Mouse (Mus musculus): ENCODE data around the gene Stom. TPM values are rescaled to one million over a fixed set of nuclear protein-coding genes. Genes with fewer than 3 reads are reported as not detected.

Gene Stom
- polyA plus RNA-seq, 1 experiment from 2014 or later, result 8.0 TPM

DNA sequence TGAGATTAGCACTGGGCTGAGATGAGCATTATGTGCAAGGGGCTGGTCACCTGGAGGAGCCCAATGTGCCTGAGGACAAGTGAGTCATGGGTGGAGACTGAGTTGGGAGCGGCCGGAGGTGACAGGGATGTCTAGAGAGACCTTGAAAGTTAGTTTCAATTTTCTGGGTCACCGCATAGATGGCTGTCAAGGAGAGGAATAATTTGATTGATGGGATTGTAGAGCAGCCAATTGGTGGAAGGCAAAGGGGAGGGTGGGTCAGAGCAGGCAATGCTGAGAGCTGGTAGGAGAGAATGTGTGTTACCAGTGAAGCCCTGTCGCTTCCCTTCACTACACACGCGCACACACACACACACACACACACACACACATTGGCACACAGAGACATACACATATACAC, 67.6 kb downstream of the Stom start:
- no peak overlapping the region for H3K27ac ChIP-seq
- no peak overlapping the region for H3K4me2 ChIP-seq
- no peak overlapping the region for H3K9ac ChIP-seq
- 91% methylated on average over 6 of the region's 6 CpGs for WGBS
- no peaks in the 10 kb centered on the region for H3K9me3 ChIP-seq (replicated peaks)
- H3K36me3 ChIP-seq (ENCODE audit: poor library complexity, severe bottlenecking), result no peaks in the 10 kb centered on the region
- H3K27me3 ChIP-seq, result no peaks in the 10 kb centered on the region
- no peak for ATAC-seq
- H3K4me3 ChIP-seq, result no peak overlapping the region
- H3K4me1 ChIP-seq, result peaks cover 5% of the 10 kb centered on the region; the same call in 1 of the 2 replicates

DNA sequence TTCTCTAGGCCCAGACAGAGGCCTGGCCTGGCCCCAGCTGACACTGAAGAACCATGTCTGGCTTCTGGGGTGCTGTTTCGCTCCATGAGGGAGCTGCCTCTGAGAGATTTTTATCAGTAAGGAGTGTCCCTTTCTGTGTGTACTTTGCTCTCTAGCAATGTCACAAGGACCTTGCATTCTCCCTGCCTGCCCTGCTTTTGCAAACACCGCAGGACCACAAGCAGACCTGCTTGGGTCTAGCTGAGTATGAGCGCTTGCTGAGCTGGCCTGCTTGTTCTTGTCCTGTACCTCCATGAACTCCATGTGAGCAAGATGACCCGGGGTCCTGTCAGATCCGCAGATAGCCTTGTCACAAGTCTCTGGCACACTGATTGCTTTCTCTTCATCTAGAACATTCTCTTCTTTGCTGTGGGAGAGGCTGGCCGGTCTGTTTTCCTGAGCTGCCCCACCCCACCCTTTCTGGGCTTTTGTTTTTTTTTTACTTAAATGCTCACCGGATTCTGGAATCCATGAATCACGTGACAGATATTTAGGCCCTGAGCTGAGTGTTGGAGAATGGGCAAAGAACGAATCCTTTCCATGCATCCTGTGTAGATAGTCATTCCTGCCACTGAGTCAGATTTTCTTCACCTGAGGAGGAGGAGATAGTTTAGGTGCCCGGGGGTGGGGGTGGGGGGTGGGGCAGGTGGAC, 68.8 kb downstream of the Stom start:
- H3K27me3 ChIP-seq, result no peaks in the 10 kb centered on the region
- ATAC-seq, result no peak
- no peaks in the 10 kb centered on the region for H3K36me3 ChIP-seq (ENCODE audit: poor library complexity, severe bottlenecking)
- WGBS, result 84% methylated on average over 10 of the region's 10 CpGs
- no peak overlapping the region for H3K4me2 ChIP-seq
- H3K4me3 ChIP-seq, result no peak overlapping the region
- H3K9ac ChIP-seq, result no peak overlapping the region
- peaks cover 5% of the 10 kb centered on the region; the same call in 1 of the 2 replicates for H3K4me1 ChIP-seq
- H3K9me3 ChIP-seq (replicated peaks), result no peaks in the 10 kb centered on the region
- H3K27ac ChIP-seq, result no peak overlapping the region

DNA sequence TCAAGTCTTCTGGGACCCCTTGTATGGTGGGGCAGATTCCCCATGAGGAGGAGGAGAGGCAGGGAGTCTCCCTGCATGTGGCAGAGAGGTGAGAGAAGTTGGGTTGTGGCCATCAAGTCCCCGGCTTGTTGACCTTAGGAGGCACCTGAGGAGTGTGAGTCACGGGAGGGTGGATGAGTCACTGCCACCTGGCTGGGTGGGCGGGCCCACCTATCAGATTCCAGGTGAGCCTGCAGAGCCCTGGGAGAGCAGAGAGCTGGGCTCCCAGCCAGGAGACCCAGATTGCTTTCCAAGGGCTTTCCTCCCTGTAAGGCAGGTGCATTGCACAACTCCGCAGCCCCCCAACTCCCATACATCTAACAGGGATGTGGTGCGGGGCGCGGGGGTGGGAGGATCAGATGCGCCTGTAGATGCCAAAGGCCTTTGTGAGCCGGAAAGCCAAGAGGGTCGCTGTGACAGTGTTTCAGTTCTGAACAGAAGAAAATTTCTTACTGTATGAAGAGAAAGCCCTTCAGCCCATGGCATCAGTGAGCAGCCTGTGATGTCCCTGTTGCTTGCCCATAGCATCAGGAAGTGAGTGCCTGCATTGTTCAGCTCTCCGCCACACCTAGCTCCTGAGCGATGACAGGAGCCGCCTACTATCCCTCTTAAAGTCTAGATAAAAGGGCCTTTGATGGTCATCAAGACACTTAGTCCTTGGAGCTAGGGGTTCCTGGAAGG, 69.5 kb downstream of the Stom start:
- ATAC-seq, result no peak
- 87% methylated on average over 13 of the region's 13 CpGs for WGBS
- H3K27ac ChIP-seq, result no peak overlapping the region

DNA sequence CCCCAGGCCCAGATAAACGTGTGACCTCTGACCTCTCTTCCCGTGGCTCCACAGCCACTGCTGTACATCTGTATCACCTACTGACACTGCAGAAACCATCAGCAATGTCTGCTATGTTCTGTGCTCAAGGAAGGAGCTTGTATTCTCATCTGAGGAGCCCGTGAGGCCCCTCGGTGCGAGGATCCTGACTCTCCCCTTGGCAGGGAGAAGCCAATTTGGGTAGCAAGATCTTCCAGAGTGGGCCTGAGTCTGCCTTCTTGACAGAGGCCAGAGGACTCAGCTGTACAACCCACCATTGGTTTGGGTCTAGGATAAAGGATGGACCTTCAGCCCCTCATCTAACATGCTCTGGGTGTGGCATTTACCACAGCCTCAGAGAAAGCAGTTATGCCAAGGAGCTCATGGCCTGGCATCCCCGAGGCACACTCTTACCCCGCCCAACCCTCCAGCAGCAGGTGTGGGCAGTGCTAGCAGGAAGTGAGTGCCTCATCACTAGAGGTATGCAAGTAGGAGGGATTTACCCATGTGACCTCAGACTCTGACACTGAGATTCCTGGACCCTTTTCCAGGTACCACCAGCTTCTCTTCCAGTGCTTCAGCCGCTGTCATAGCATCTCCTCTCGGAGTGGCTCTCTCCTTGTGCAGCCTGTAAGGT, 70.4 kb downstream of the Stom start:
- Histone ChIP-seq H3K4me3 (no peak overlapping the region), H3K9ac (no peak overlapping the region), H3K27ac (no peak overlapping the region), H3K4me1 (peaks cover 5% of the 10 kb centered on the region; the same call in 1 of the 2 replicates), H3K4me2 (no peak overlapping the region), H3K9me3 (replicated peaks) (no peaks in the 10 kb centered on the region), H3K36me3 (ENCODE audit: poor library complexity, severe bottlenecking) (no peaks in the 10 kb centered on the region), H3K27me3 (no peaks in the 10 kb centered on the region)
- ATAC-seq, result no peak
- WGBS, result 79% methylated on average over 9 of the region's 9 CpGs

More for the DNA sequence above, 69.5 kb downstream of the Stom start:
- Histone ChIP-seq H3K4me1 (peaks cover 5% of the 10 kb centered on the region; the same call in 1 of the 2 replicates), H3K27me3 (no peaks in the 10 kb centered on the region), H3K4me2 (no peak overlapping the region), H3K9ac (no peak overlapping the region), H3K4me3 (no peak overlapping the region), H3K9me3 (replicated peaks) (no peaks in the 10 kb centered on the region), H3K36me3 (ENCODE audit: poor library complexity, severe bottlenecking) (no peaks in the 10 kb centered on the region)

DNA sequence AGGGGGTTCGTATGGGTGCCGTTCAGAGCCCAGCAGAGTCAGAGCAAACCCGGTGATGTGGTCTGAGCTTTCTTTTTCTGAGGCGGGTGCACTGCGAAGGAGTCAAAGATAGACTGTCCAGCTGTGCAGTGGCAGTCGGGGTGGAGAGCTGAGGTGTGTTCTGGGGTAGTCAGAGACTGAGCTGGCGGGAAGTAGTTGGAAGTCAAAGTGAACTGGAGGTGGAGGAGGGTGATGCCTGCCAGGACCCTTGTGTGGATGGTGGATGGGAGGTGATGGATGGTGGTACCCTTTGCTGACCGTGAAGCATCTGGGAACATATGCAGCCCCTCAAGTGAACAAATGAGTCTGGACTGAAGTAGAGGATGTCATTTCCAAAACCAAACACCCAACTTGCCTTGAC, 71.0 kb downstream of the Stom start:
- no peak overlapping the region for H3K27ac ChIP-seq
- H3K36me3 ChIP-seq (ENCODE audit: poor library complexity, severe bottlenecking), result no peaks in the 10 kb centered on the region
- peaks cover 5% of the 10 kb centered on the region; the same call in 1 of the 2 replicates for H3K4me1 ChIP-seq
- H3K4me2 ChIP-seq, result no peak overlapping the region
- ATAC-seq, result no peak
- H3K9me3 ChIP-seq (replicated peaks), result no peaks in the 10 kb centered on the region
- 92% methylated on average over 8 of the region's 8 CpGs for WGBS
- no peak overlapping the region for H3K9ac ChIP-seq
- H3K4me3 ChIP-seq, result no peak overlapping the region
- no peaks in the 10 kb centered on the region for H3K27me3 ChIP-seq

DNA sequence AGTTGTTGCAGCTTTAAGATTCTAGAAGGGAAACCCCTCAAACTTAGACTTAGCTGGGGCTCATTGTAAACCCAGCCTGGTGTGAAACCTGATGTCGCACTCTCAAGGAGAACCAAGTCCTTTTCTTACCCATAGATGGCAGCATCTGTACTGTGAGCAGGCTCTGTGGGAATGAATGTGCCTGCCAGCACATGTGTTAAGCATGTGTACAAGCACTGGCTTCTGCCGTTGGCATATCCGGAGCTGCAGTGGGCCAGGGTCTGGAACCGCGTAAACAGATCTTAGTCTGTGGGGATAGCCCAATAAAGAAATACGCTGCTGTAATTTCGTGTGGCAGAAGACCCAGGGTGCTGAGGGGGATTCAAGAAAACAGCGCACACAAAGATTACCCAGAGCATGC, 71.5 kb downstream of the Stom start:
- WGBS, result 55% methylated on average over 8 of the region's 8 CpGs
- H3K4me2 ChIP-seq, result no peak overlapping the region
- no peaks in the 10 kb centered on the region for H3K9me3 ChIP-seq (replicated peaks)
- peaks cover 1% of the 10 kb centered on the region; the same call in 1 of the 2 replicates for H3K4me1 ChIP-seq
- no peaks in the 10 kb centered on the region for H3K36me3 ChIP-seq (ENCODE audit: poor library complexity, severe bottlenecking)
- H3K27me3 ChIP-seq, result no peaks in the 10 kb centered on the region
- peak; percentile 75 for ATAC-seq
- no peak overlapping the region for H3K27ac ChIP-seq
- H3K4me3 ChIP-seq, result no peak overlapping the region
- no peak overlapping the region for H3K9ac ChIP-seq

DNA sequence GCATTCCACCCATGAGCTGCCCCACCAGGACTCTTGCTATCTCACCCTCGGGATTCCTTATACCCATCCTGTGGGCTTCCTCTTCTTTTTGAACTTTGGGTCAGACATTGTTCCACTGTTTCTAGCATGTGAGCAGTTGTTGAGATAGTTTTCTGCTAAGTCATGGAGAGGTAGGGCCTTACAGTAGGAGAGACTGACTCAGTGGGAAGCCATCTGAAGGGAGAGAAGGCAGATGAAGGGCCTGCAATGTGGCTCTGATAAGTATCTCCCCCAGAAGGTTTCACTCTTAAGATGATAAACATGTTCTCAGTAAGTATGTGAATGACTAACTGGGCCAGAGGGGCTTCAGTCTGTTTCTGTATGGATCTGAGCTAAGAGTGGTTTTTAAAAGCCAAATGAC, 72.7 kb downstream of the Stom start:
- Histone ChIP-seq H3K36me3 (ENCODE audit: poor library complexity, severe bottlenecking) (no peaks in the 10 kb centered on the region), H3K9me3 (replicated peaks) (no peaks in the 10 kb centered on the region), H3K4me3 (no peak overlapping the region), H3K4me1 (no peaks in the 10 kb centered on the region), H3K9ac (no peak overlapping the region), H3K27ac (no peak overlapping the region), H3K27me3 (no peaks in the 10 kb centered on the region), H3K4me2 (no peak overlapping the region)
- ATAC-seq, result no peak
- 80% methylated on average over 1 of the region's 1 CpGs for WGBS

Other genes starting within 250 kb of the Stom start
- 0.18 and 0.34 TPM in 2 replicates for gene AI182371, start 235.4 kb downstream of the Stom start, polyA plus RNA-seq (2015; fragmentation: Nextera tagmentation; extraction: Ambion mirVana)
- gene Cntrl, start 227.5 kb downstream of the Stom start, polyA plus RNA-seq (2015; fragmentation: Nextera tagmentation; extraction: Ambion mirVana), result 27.8 and 30.2 TPM in 2 replicates
- gene Rab14, start 135.9 kb downstream of the Stom start, polyA plus RNA-seq (2015; fragmentation: Nextera tagmentation; extraction: Ambion mirVana), result 421 and 432 TPM in 2 replicates
- 13.3 and 14.3 TPM in 2 replicates for gene Gsn, start 80.6 kb downstream of the Stom start, polyA plus RNA-seq (2015; fragmentation: Nextera tagmentation; extraction: Ambion mirVana)
- not detected in 2 replicates for gene 4930568D16Rik, start 30.8 kb upstream of the Stom start, polyA plus RNA-seq (2015; fragmentation: Nextera tagmentation; extraction: Ambion mirVana)
- gene 4930402F06Rik, start 60.2 kb upstream of the Stom start, polyA plus RNA-seq (2015; fragmentation: Nextera tagmentation; extraction: Ambion mirVana), result not detected in 2 replicates
- gene Ggta1, start 126.3 kb upstream of the Stom start, polyA plus RNA-seq (2015; fragmentation: Nextera tagmentation; extraction: Ambion mirVana), result 4.1 and 4.7 TPM in 2 replicates
- 27.4 and 27.6 TPM in 2 replicates for gene Dab2ip, start 221.3 kb upstream of the Stom start, polyA plus RNA-seq (2015; fragmentation: Nextera tagmentation; extraction: Ambion mirVana)

All from forebrain, embryonic 13.5 days (tissue).